Mouse (Mus musculus) embryonic facial prominence, embryonic 13.5 days (tissue): ENCODE measurements around the gene Scamp4. TPM values are rescaled to one million over a fixed set of nuclear protein-coding genes. Genes with fewer than 3 reads are reported as not detected.

Experiments used
- ATAC-seq: fragments of 200-750 bp; cut with Nextera tagmentation; 2 replicates; pipeline ENCODE4 v1.8.0; 2017; ENCODE audit warnings: low read depth; ENCODE audit not compliant: insufficient number of reproducible peaks, insufficient read depth, low FRiP score, low TSS enrichment
- H3K27ac ChIP-seq: fragments of 300-500 bp; sonication (generic); 2 replicates; pipeline ENCODE4 v1.5.1; 2015; ENCODE audit warnings: moderate library complexity, mild to moderate bottlenecking, inconsistent platforms
- H3K27me3 ChIP-seq: fragments of 300-500 bp; sonication (generic); 2 replicates; pipeline ENCODE4 v1.6.1; 2015; ENCODE audit warnings: mild to moderate bottlenecking, inconsistent platforms
- H3K36me3 ChIP-seq: fragments of 300-500 bp; sonication (generic); 2 replicates; pipeline ENCODE4 v1.6.1; 2015; ENCODE audit warnings: mild to moderate bottlenecking, inconsistent platforms
- H3K4me1 ChIP-seq: fragments of 300-500 bp; sonication (generic); 2 replicates; pipeline ENCODE4 v1.6.1; 2015; ENCODE audit warnings: inconsistent platforms
- H3K4me2 ChIP-seq: fragments of 300-500 bp; sonication (generic); 2 replicates; pipeline ENCODE4 v1.6.1; 2015; ENCODE audit warnings: moderate library complexity, mild to moderate bottlenecking, inconsistent platforms
- H3K4me3 ChIP-seq: fragments of 300-500 bp; sonication (generic); 2 replicates; pipeline ENCODE4 v1.5.1; 2015; ENCODE audit warnings: mild to moderate bottlenecking, inconsistent platforms
- H3K9ac ChIP-seq: fragments of 300-500 bp; sonication (generic); 2 replicates; pipeline ENCODE4 v1.6.1; 2015; ENCODE audit warnings: mild to moderate bottlenecking, inconsistent platforms
- H3K9me3 ChIP-seq: fragments of 300-500 bp; sonication (generic); 2 replicates; pipeline ENCODE4 v1.6.1; 2016; ENCODE audit warnings: inconsistent platforms
- whole genome bisulfite sequencing: fragments of 180-500 bp; shearing (Covaris S2); methylation state at CpG from one replicate; pipeline ENCODE4 v1.1.7; 2015; ENCODE audit warnings: mixed read lengths; 5-methylcytosine and 5-hydroxymethylcytosine counted together
- microRNA-seq: library from miRNA; unstranded; fragments of <30 nt; microRNA quantifications from one replicate; pipeline ENCODE4, GENCODE M21; 2016
- polyA plus RNA-seq: library from polyadenylated mRNA; unstranded; fragments of >200 nt; fragmentation: Nextera tagmentation; extraction: Ambion mirVana; gene quantifications from 2 replicates; pipeline ENCODE4 v1.2.1, GENCODE M21; 2015

Scamp4 gene
- polyA plus RNA-seq, 1 experiment from 2014 or later = 95.1 TPM

DNA sequence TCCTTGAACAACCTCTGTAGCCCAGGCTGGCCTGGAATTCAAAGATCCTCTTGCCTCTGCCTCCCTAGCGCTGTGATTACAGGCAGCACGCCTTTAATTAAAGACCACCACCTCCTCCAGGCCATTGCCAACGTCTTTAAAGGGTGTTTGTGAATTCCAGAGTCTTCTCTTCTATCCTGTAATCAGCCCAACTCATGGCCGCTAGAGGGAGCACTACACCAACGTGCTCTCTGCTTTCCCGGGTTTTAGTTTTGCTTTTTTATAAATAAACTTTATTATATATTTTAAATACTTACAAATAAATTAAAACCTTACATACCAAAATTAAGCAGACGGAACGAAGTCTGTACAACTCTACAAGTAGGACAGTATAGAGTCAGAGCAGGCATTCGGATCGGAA is 56.5 kb downstream of the Scamp4 start:
- no peak overlapping the region for H3K27ac ChIP-seq
- no peaks in the 10 kb centered on the region for H3K36me3 ChIP-seq
- no peak overlapping the region for H3K9ac ChIP-seq
- 14% methylated on average over 10 of the region's 10 CpGs for WGBS
- peak overlapping the region; percentile 12; the same call in 1 of the 2 replicates for H3K4me2 ChIP-seq
- H3K4me3 ChIP-seq = no peak overlapping the region
- no peaks in the 10 kb centered on the region for H3K9me3 ChIP-seq
- no peaks in the 10 kb centered on the region for H3K27me3 ChIP-seq
- H3K4me1 ChIP-seq = peaks cover 36% of the 10 kb centered on the region
- no peak for ATAC-seq

GRCm38 (mm10) chr10:80661149-80661548 is 58.5 kb downstream of the Scamp4 start:
- Histone ChIP-seq H3K27ac (no peak overlapping the region), H3K4me3 (no peak overlapping the region), H3K9ac (no peak overlapping the region), H3K36me3 (peaks cover 7% of the 10 kb centered on the region), H3K4me2 (no peak overlapping the region), H3K27me3 (no peaks in the 10 kb centered on the region), H3K9me3 (no peaks in the 10 kb centered on the region), H3K4me1 (peaks cover 40% of the 10 kb centered on the region)
- no peak for ATAC-seq
- 30% methylated on average over 5 of the region's 5 CpGs for WGBS

DNA sequence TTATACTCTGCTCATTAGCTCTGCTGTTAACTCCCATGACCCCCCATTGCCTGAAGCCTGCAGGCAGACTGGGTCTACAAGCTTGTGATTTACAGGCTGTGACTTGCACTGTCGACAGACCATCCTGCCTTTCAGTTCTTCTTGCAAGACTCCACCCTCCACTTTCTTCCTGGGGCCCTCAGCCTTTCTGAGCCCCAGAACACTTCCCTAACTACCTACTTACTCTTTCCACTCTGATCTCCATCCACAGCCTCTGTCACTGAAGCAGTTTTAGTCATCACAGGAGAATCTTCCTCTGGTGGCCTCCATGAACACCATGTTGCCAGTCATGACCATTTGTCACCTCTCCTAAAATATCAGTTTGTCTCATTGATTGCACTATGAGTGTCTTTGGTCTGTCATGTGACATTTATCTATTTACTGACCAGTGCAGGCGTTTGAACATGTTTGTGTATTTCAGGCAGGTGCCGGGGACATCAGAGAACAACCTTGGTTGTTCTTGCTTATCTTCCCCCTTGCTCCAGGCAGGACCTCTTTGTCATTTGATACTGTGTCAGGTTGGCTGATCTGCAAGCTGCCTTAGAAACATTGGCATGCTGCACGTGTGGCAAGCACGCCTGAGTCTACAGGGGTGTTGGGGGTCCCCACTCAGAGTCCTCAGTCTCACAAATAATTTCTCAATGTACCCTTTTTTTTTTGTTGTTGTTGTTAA is 61.0 kb downstream of the Scamp4 start:
- ATAC-seq = no peak
- Histone ChIP-seq H3K9me3 (no peaks in the 10 kb centered on the region), H3K27ac (peak overlapping the region; percentile 87), H3K9ac (peak overlapping the region; percentile 58; the same call in 1 of the 2 replicates), H3K4me2 (no peak overlapping the region), H3K4me1 (peaks cover 40% of the 10 kb centered on the region), H3K36me3 (peaks cover 32% of the 10 kb centered on the region), H3K27me3 (no peaks in the 10 kb centered on the region), H3K4me3 (no peak overlapping the region)
- WGBS = 44% methylated on average over 5 of the region's 5 CpGs

GRCm38 (mm10) chr10:80664197-80665015 is 61.7 kb downstream of the Scamp4 start:
- peaks cover 40% of the 10 kb centered on the region for H3K36me3 ChIP-seq
- WGBS = 17% methylated on average over 16 of the region's 16 CpGs
- peak overlapping the region; percentile 23 for H3K4me3 ChIP-seq
- H3K9me3 ChIP-seq = no peaks in the 10 kb centered on the region
- peak overlapping the region; percentile 49 for H3K4me2 ChIP-seq
- H3K27ac ChIP-seq = peak overlapping the region; percentile 87
- ATAC-seq = peak; percentile 57
- no peaks in the 10 kb centered on the region for H3K27me3 ChIP-seq
- H3K9ac ChIP-seq = peak overlapping the region; percentile 58
- H3K4me1 ChIP-seq = peaks cover 34% of the 10 kb centered on the region

DNA sequence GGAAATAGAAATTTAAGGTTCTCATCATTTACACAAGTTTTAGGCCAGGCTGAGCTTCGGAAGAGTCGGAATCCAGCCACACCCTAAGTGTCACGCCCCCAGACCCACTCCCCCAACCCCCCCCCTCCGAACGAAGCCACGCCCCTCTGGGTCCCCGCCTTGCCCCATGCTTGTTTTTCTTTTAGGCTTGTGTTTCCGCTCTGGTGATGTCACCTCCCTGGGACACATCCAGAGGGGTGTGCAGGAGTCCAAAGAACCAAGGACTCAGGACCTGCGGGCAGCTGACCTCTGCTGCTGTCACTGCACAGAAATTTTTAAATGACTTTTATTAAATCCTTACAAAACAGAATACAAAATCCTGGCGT is 62.3 kb downstream of the Scamp4 start:
- peak; percentile 27; the same call in 1 of the 2 replicates for ATAC-seq
- Histone ChIP-seq H3K4me1 (peaks cover 31% of the 10 kb centered on the region), H3K4me2 (peak overlapping the region; percentile 49), H3K27ac (peak overlapping the region; percentile 87), H3K27me3 (no peaks in the 10 kb centered on the region), H3K36me3 (peaks cover 46% of the 10 kb centered on the region), H3K9me3 (no peaks in the 10 kb centered on the region), H3K9ac (peak overlapping the region; percentile 58), H3K4me3 (peak overlapping the region; percentile 23)
- whole genome bisulfite sequencing = 15% methylated on average over 10 of the region's 10 CpGs

Small RNAs within 50 kb of the gene (microRNA-seq; reads per million reads assigned to microRNA genes)
- not detected for gene Mir6912

Other genes with a start within 250 kb of the Scamp4 start
- 1.8 and 2.6 TPM in 2 replicates for gene Plk5, start 246.4 kb upstream of the Scamp4 start, polyA plus RNA-seq
- 8.9 and 10.4 TPM in 2 replicates for gene Mex3d, start 215.2 kb upstream of the Scamp4 start, polyA plus RNA-seq
- gene Mbd3, start 203.3 kb upstream of the Scamp4 start, polyA plus RNA-seq = 263 and 297 TPM in 2 replicates
- 447 and 479 TPM in 2 replicates for gene Uqcr11, start 196.0 kb upstream of the Scamp4 start, polyA plus RNA-seq
- 162 and 183 TPM in 2 replicates for gene Tcf3, start 169.2 kb upstream of the Scamp4 start, polyA plus RNA-seq
- gene Onecut3, start 108.0 kb upstream of the Scamp4 start, polyA plus RNA-seq = not detected in 2 replicates
- gene Atp8b3, start 63.7 kb upstream of the Scamp4 start, polyA plus RNA-seq = 0.04 and 0.28 TPM in 2 replicates
- 25.9 and 31.3 TPM in 2 replicates for gene Rexo1, start 41.3 kb upstream of the Scamp4 start, polyA plus RNA-seq
- 9.5 and 12.0 TPM in 2 replicates for gene Klf16, start 25.6 kb upstream of the Scamp4 start, polyA plus RNA-seq
- gene Abhd17a, start 12.5 kb upstream of the Scamp4 start, polyA plus RNA-seq = 84.6 and 85.3 TPM in 2 replicates
- gene Adat3, start within 50 bp of the Scamp4 start, polyA plus RNA-seq = 5.9 and 9.1 TPM in 2 replicates
- gene Gm49322, start 3.1 kb downstream of the Scamp4 start, polyA plus RNA-seq = 4.3 and 4.6 TPM in 2 replicates
- gene Csnk1g2, start 20.0 kb downstream of the Scamp4 start, polyA plus RNA-seq = 131 and 169 TPM in 2 replicates
- gene Btbd2, start 54.2 kb downstream of the Scamp4 start, polyA plus RNA-seq = 76.8 and 82.4 TPM in 2 replicates
- 78.3 and 86.3 TPM in 2 replicates for gene Mknk2, start 75.2 kb downstream of the Scamp4 start, polyA plus RNA-seq
- 45.8 and 46.3 TPM in 2 replicates for gene Mob3a, start 99.1 kb downstream of the Scamp4 start, polyA plus RNA-seq
- 24.0 and 29.2 TPM in 2 replicates for gene Izumo4, start 99.3 kb downstream of the Scamp4 start, polyA plus RNA-seq
- 73.3 and 73.5 TPM in 2 replicates for gene Ap3d1, start 139.4 kb downstream of the Scamp4 start, polyA plus RNA-seq
- gene Dot1l, start 152.3 kb downstream of the Scamp4 start, polyA plus RNA-seq = 17.9 and 18.5 TPM in 2 replicates
- gene Sf3a2, start 195.3 kb downstream of the Scamp4 start, polyA plus RNA-seq = 75.6 and 78.9 TPM in 2 replicates
- 118 and 125 TPM in 2 replicates for gene Plekhj1, start 195.8 kb downstream of the Scamp4 start, polyA plus RNA-seq
- gene Amh, start 202.4 kb downstream of the Scamp4 start, polyA plus RNA-seq = not detected in 2 replicates
- gene Jsrp1, start 210.6 kb downstream of the Scamp4 start, polyA plus RNA-seq = 0.76 and 2.2 TPM in 2 replicates
- gene Oaz1, start 223.8 kb downstream of the Scamp4 start, polyA plus RNA-seq = 1,868 and 1,916 TPM in 2 replicates
- gene Lingo3, start 241.2 kb downstream of the Scamp4 start, polyA plus RNA-seq = 1.9 and 2.0 TPM in 2 replicates